Mouse (Mus musculus) lung, embryonic 15.5 days (tissue): Measurements from ENCODE around the gene Vmn2r8. TPM values are rescaled to one million over a fixed set of nuclear protein-coding genes. Genes with fewer than 3 reads are reported as not detected.
"Not testable (repeated sequence)": the region's sequence is repeated elsewhere in the genome, so short reads cannot be mapped to it uniquely, and the experiment has no call there.

Experiments
- ATAC-seq: fragments of 200-750 bp; cut with Nextera tagmentation; 2 replicates; pipeline ENCODE4 v1.8.0; 2017; ENCODE audit warnings: moderate number of reproducible peaks, borderline replicate concordance; ENCODE audit not compliant: low FRiP score, low TSS enrichment; ENCODE audit errors: extremely low read depth
- H3K27ac ChIP-seq: fragments of 300-500 bp; sonication (generic); 2 replicates; pipeline ENCODE4 v1.5.1; 2015; ENCODE audit warnings: moderate library complexity, mild to moderate bottlenecking, inconsistent platforms
- H3K27me3 ChIP-seq: fragments of 300-500 bp; sonication (generic); 2 replicates; pipeline ENCODE4 v1.6.1; 2015; ENCODE audit warnings: inconsistent platforms
- H3K36me3 ChIP-seq: fragments of 300-500 bp; sonication (generic); 2 replicates; pipeline ENCODE4 v1.6.1; 2015; ENCODE audit warnings: inconsistent platforms
- H3K4me1 ChIP-seq: fragments of 300-500 bp; sonication (generic); 2 replicates; pipeline ENCODE4 v1.6.1; 2015; ENCODE audit warnings: inconsistent platforms
- H3K4me2 ChIP-seq: fragments of 300-500 bp; sonication (generic); 2 replicates; pipeline ENCODE4 v1.6.1; 2015; ENCODE audit warnings: inconsistent platforms, mild to moderate bottlenecking, moderate library complexity
- H3K4me3 ChIP-seq: fragments of 300-500 bp; sonication (generic); 2 replicates; pipeline ENCODE4 v1.5.1; 2015; ENCODE audit warnings: mild to moderate bottlenecking, inconsistent platforms
- H3K9ac ChIP-seq: fragments of 300-500 bp; sonication (generic); 2 replicates; pipeline ENCODE4 v1.6.1; 2015; ENCODE audit warnings: inconsistent platforms
- H3K9me3 ChIP-seq: fragments of 300-500 bp; sonication (generic); 2 replicates; pipeline ENCODE4 v1.6.1; 2016; ENCODE audit warnings: inconsistent platforms
- WGBS: fragments of 180-500 bp; shearing (Covaris S2); methylation state at CpG from one replicate; pipeline ENCODE4 v1.1.7; 2015; 5-methylcytosine and 5-hydroxymethylcytosine counted together
- polyA plus RNA-seq: library from polyadenylated mRNA; unstranded; fragments of >200 nt; fragmentation: Nextera tagmentation; extraction: Ambion mirVana; gene quantifications from 2 replicates; pipeline ENCODE4 v1.2.1, GENCODE M21; 2015

The Vmn2r8 gene
- not detected in 2 replicates for polyA plus RNA-seq

DNA sequence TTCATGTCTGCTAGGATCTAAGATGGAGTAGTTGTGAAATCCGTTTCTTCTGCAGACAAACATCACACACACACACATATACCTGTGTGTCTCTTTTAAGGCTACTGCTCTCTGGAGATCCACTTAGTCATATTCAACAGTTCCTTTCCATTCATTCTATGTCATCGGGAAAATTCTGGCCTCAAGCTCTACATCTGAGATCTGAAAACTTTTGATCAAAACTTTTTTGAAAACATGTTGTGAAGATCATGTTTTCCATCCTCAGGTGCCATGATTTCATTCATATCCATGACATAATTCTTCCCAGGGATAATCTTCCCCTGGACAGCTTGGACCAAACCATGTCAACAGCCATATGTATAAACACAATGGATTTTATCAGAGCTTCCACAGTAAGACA, at the start of gene Vmn2r8:
TSS of gene Vmn2r8 (minus strand) at position 101 of the 400 bp plus-strand sequence.
- not testable (repeated sequence) for H3K9me3 ChIP-seq, H3K27ac ChIP-seq, H3K27me3 ChIP-seq, H3K4me1 ChIP-seq, H3K4me3 ChIP-seq, H3K4me2 ChIP-seq, ATAC-seq, H3K36me3 ChIP-seq, H3K9ac ChIP-seq
- WGBS = 70% methylated on average over 2 of the region's 2 CpGs

DNA sequence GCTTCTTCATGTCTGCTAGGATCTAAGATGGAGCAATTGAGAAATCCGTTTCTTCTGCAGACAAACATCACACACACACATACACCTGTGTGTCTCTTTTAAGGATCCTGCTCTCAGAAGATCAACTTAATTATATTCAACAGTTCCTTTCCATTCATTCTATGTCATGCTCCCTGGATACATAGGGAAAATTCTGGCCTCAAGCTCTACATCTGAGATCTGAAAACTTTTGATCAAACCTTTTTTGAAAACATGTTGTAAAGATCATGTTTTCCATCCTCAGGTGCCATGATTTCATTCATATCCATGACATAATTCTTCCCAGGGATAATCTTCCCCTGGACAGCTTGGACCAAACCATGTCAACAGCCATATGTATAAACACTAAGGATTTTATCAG, 43.9 kb upstream of the Vmn2r8 start, which contains the start of gene Vmn2r9:
TSS of gene Vmn2r9 (minus strand) at position 101 of the 400 bp plus-strand sequence.
- not testable (repeated sequence) for H3K4me1 ChIP-seq, H3K9me3 ChIP-seq, H3K27ac ChIP-seq, H3K4me3 ChIP-seq, H3K4me2 ChIP-seq, ATAC-seq, H3K36me3 ChIP-seq, H3K27me3 ChIP-seq, H3K9ac ChIP-seq
- 45% methylated on average over 1 of the region's 1 CpGs for WGBS

DNA sequence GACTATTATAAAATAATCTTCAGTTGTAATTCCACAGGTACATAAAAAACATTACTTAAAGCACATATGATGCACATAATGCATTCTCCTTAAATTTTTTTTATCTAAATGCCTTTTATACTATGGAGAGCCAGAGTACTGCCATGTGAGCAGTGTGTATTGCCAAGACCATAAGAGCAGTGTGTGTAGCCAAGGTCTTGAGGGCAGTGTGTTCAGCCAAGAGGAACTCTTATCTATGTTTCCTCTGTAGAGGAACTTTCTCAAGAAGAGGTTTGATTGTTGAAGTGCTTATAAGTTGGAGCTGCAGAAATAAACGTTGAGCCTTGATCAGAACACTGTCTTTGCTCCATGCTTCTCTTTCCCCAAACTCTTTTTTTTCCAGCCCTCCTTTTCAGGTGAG, 40.8 kb upstream of the Vmn2r8 start:
- Histone ChIP-seq H3K36me3 (no peaks in the 10 kb centered on the region), H3K4me1 (no peaks in the 10 kb centered on the region), H3K4me3 (no peak overlapping the region), H3K4me2 (no peak overlapping the region), H3K9me3 (no peaks in the 10 kb centered on the region), H3K27me3 (no peaks in the 10 kb centered on the region), H3K9ac (no peak overlapping the region), H3K27ac (no peak overlapping the region)
- WGBS = 20% methylated on average over 1 of the region's 1 CpGs
- no peak for ATAC-seq

DNA sequence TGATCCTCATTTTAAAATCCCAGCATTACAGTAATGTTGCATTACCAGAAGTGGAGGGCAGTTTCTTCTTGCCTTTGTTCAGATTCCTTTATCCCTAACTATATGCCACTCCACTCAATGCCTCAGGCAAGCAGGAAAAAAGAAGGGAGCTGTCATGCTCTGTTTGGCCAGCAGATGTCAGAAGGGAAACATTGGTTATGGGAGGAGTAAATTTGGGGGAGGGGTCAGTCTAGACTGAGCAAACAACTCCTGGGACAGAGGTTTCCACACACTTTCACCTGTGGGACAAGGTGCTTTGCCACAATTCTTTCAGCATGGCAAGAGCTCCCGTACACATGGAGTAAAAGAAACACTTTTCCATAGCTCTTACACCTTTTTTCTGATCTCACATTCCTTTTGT, 27.5 kb upstream of the Vmn2r8 start:
- H3K4me1 ChIP-seq = no peaks in the 10 kb centered on the region
- no peaks in the 10 kb centered on the region for H3K9me3 ChIP-seq
- ATAC-seq = no peak
- H3K36me3 ChIP-seq = no peaks in the 10 kb centered on the region
- no peak overlapping the region for H3K27ac ChIP-seq
- H3K4me3 ChIP-seq = no peak overlapping the region
- no peak overlapping the region for H3K4me2 ChIP-seq
- WGBS = 45% methylated on average over 1 of the region's 1 CpGs
- H3K9ac ChIP-seq = no peak overlapping the region
- H3K27me3 ChIP-seq = no peaks in the 10 kb centered on the region

DNA sequence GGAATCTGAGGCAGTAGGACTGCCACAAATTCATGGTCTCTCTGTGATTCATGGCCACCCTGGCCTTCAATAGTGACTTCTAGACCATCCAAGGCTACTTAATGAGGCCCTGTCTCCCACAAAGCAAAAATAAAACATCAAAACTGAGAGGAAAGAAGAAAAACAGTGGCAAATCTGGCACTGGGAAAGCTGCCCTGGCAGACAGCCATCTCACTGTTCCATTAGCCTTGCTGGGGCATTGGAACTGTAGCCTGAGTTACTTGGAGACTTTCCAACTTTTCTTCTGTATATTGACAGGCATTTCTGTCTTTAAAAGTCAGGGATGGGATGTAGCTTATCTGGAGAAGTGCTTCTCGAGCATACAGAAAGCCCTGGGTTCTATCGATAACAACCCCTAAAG, 14.6 kb upstream of the Vmn2r8 start:
- H3K9ac ChIP-seq = no peak overlapping the region
- H3K36me3 ChIP-seq = no peaks in the 10 kb centered on the region
- no peak for ATAC-seq
- no peak overlapping the region for H3K4me2 ChIP-seq
- H3K27ac ChIP-seq = no peak overlapping the region
- H3K27me3 ChIP-seq = no peaks in the 10 kb centered on the region
- WGBS = 71% methylated on average over 2 of the region's 2 CpGs
- no peaks in the 10 kb centered on the region for H3K4me1 ChIP-seq
- H3K9me3 ChIP-seq = no peaks in the 10 kb centered on the region
- H3K4me3 ChIP-seq = no peak overlapping the region

- Histone ChIP-seq H3K9ac (no peak overlapping the region), H3K36me3 (no peaks in the 10 kb centered on the region), H3K27me3 (no peaks in the 10 kb centered on the region), H3K4me3 (no peak overlapping the region), H3K4me2 (no peak overlapping the region), H3K4me1 (no peaks in the 10 kb centered on the region), H3K27ac (no peak overlapping the region), H3K9me3 (no peaks in the 10 kb centered on the region)
- WGBS = 12% methylated on average over 1 of the region's 1 CpGs
- no peak; the same call in 1 of the 2 replicates for ATAC-seq
Measured at GRCm38 (mm10) chr5:108803646-108804045, 5.0 kb downstream of the Vmn2r8 start.

DNA sequence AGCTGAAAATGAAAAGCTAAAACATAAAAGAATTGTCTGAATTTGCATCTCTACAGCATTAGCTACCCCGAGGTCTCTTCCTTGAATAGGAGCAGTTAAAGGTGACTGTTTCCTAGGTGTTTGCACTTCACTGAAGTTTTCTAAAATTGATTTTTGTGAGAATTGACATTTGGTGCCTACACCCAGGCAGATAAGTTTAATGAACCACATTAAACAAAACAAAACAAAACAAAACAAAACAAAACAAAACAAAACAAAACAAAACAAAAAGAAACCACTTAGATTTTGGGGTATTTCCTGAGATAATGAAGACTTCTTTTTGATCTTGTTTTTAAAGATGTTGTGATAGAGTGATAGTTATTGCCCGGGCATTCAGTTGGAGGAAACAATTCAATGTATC, 13.4 kb downstream of the Vmn2r8 start, which contains the start of gene Tmed11:
TSS of gene Tmed11 (minus strand) at position 101 of the 400 bp plus-strand sequence.
- ATAC-seq, H3K4me3 ChIP-seq, H3K4me1 ChIP-seq, H3K36me3 ChIP-seq, H3K9ac ChIP-seq, H3K27ac ChIP-seq, H3K4me2 ChIP-seq, H3K27me3 ChIP-seq, H3K9me3 ChIP-seq: not testable (repeated sequence)
- 67% methylated on average over 2 of the region's 2 CpGs for WGBS

DNA sequence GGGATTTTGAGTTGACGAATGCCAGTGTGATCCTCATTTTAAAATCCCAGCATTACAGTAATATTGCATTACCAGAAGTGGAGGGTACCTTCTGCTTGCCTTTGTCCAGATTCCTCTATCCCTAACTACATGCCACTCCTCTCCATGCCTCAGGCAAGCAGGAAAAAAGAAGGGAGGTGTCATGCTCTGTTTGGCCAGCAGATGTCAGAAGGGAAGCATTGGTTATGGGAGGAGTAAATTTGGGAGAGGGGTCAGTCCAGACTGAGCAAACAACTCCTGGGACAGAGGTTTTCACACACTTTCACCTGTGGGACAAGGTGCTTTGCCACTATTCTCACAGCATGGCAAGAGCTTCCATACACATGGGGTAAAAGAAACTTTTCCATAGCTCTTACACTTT, 18.3 kb downstream of the Vmn2r8 start:
- H3K27ac ChIP-seq = not testable (repeated sequence)

GRCm38 (mm10) chr5:108774630-108775306, 33.9 kb downstream of the Vmn2r8 start, which contains the start of gene Rnf212:
Gene Rnf212, minus strand, starts transcription at chr5:108774982.
- Histone ChIP-seq H3K9ac (no peak within 1 kb of the TSS), H3K9me3 (no peaks in the 10 kb centered on the region), H3K36me3 (no peaks in the 10 kb centered on the region), H3K4me2 (no peak within 1 kb of the TSS), H3K4me3 (no peak within 1 kb of the TSS), H3K27me3 (no peaks in the 10 kb centered on the region), H3K4me1 (no peaks in the 10 kb centered on the region), H3K27ac (no peak within 1 kb of the TSS)
- WGBS = 74% methylated on average over 40 of the region's 40 CpGs
- ATAC-seq = no peak

More for the DNA sequence above, 18.3 kb downstream of the Vmn2r8 start:
- H3K36me3 ChIP-seq, H3K4me1 ChIP-seq, H3K4me3 ChIP-seq, ATAC-seq, H3K4me2 ChIP-seq, H3K27me3 ChIP-seq, H3K9ac ChIP-seq, H3K9me3 ChIP-seq: not testable (repeated sequence)
- WGBS = 40% methylated on average over 1 of the region's 1 CpGs

DNA sequence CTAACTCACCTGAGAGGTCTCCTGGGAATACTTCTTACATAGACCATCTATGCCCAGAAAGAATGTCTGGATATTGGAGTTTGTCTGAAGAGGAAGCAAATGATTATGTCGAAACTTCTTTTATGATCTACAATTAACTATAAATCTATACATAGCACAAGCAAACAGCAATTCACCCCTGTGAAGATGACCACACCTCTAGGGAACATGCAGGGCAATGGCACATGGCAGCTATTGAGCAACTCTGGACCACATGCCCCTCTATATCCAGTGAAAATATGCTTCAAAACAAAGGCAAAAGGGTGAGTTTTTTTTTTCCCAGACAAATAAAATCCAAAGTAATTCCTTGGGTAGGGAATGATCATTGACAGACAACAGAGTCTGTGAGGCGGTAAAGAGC, 48.6 kb downstream of the Vmn2r8 start:
- Histone ChIP-seq H3K36me3 (no peaks in the 10 kb centered on the region), H3K27me3 (no peaks in the 10 kb centered on the region), H3K4me1 (no peaks in the 10 kb centered on the region), H3K9ac (no peak overlapping the region), H3K4me3 (no peak overlapping the region), H3K9me3 (no peaks in the 10 kb centered on the region), H3K27ac (no peak overlapping the region), H3K4me2 (no peak overlapping the region)
- 77% methylated on average over 2 of the region's 2 CpGs for WGBS
- no peak for ATAC-seq

GRCm38 (mm10) chr5:108758396-108758795, 50.3 kb downstream of the Vmn2r8 start:
- no peak overlapping the region for H3K4me3 ChIP-seq
- no peaks in the 10 kb centered on the region for H3K9me3 ChIP-seq
- H3K4me2 ChIP-seq = no peak overlapping the region
- H3K9ac ChIP-seq = no peak overlapping the region
- no peaks in the 10 kb centered on the region for H3K27me3 ChIP-seq
- no peaks in the 10 kb centered on the region for H3K36me3 ChIP-seq
- H3K27ac ChIP-seq = no peak overlapping the region
- H3K4me1 ChIP-seq = no peaks in the 10 kb centered on the region
- ATAC-seq = no peak
- WGBS = 38% methylated on average over 3 of the region's 3 CpGs

DNA sequence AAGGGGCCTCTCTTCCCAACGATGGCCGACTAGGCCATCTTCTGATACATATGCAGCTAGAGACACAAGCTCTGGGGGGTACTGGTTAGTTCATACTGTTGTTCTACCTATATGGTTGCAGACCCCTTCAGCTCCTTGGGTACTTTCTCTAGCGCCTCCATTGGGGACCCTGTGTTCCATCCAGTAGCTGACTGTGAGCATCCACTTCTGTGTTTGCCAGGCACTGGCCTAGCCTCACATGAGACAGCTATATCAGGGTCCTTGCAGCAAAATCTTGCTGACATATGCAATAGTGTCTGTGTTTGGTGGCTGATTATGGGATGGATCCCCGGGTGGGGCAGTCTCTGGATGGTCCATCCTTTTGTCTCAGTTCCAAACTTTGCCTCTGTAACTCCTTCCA, 57.4 kb downstream of the Vmn2r8 start:
- 72% methylated on average over 4 of the region's 4 CpGs for WGBS
- not testable (repeated sequence) for H3K27ac ChIP-seq, H3K27me3 ChIP-seq, H3K4me3 ChIP-seq, H3K36me3 ChIP-seq, H3K9ac ChIP-seq, H3K4me1 ChIP-seq, H3K9me3 ChIP-seq, H3K4me2 ChIP-seq, ATAC-seq
